Mouse (Mus musculus) MEL (cell line): ENCODE results near the gene Ablim1.

ENCODE experiments used
- BHLHE40 ChIP-seq: IDR thresholded peaks from 2 replicates; pipeline ENCODE4 v1.6.1; 2012; ENCODE audit warnings: low read depth, mild to moderate bottlenecking, inconsistent platforms, low read length, improper control_type of control experiment, borderline replicate concordance
- CTCF ChIP-seq, 3 experiments: IDR thresholded peaks in 2 of 3; conservative IDR thresholded peaks in 1 of 3; 2 replicates each; pipeline ENCODE4 v1.5.1; 2011 to 2012; ENCODE audit warnings: low read length in 3 of 3, low read depth in 2 of 3, mild to moderate bottlenecking in 2 of 3, improper control_type of control experiment in 1 of 3, inconsistent platforms in 1 of 3, mixed read lengths in 1 of 3, moderate library complexity in 1 of 3; ENCODE audit not compliant: control insufficient read depth in 1 of 3, insufficient read depth in 1 of 3, poor library complexity in 1 of 3, severe bottlenecking in 1 of 3
- GABPA ChIP-seq: IDR thresholded peaks from 2 replicates; pipeline ENCODE4 v1.6.1; 2012; ENCODE audit warnings: low read depth, mild to moderate bottlenecking, inconsistent platforms, low read length, improper control_type of control experiment, moderate library complexity
- GATA1 ChIP-seq: IDR thresholded peaks from 2 replicates; pipeline ENCODE4 v1.6.1; 2011; ENCODE audit warnings: low read depth, low read length, improper control_type of control experiment
- HCFC1 ChIP-seq: IDR thresholded peaks from 2 replicates; pipeline ENCODE4 v1.6.1; 2012; ENCODE audit warnings: low read depth, mild to moderate bottlenecking, inconsistent platforms, low read length, improper control_type of control experiment, moderate library complexity
- MAZ ChIP-seq: IDR thresholded peaks from 2 replicates; pipeline ENCODE4 v1.6.1; 2012; ENCODE audit warnings: low read depth, mild to moderate bottlenecking, inconsistent platforms, low read length, improper control_type of control experiment
- POLR2AphosphoS2 ChIP-seq: IDR thresholded peaks from 2 replicates; pipeline ENCODE4 v1.6.1; 2011; ENCODE audit warnings: low read length, improper control_type of control experiment
- USF1 ChIP-seq: IDR thresholded peaks from 2 replicates; pipeline ENCODE4 v1.6.1; 2014; ENCODE audit warnings: low read depth, mild to moderate bottlenecking, inconsistent platforms, low read length, improper control_type of control experiment, moderate library complexity

GRCm38 (mm10) chr19:57219758-57220157, 95.0 kb downstream of the Ablim1 start:
- no peak for TF ChIP-seq CTCF (IDR thresholded peaks at IDR 0.05 in 2 of 3, conservative IDR thresholded peaks at IDR 0.05 in 1 of 3; ENCODE audit: control insufficient read depth in 1 of 3, insufficient read depth in 1 of 3, low read depth in 2 of 3, low read length in 3 of 3, poor library complexity in 1 of 3, severe bottlenecking in 1 of 3)
- TF ChIP-seq BHLHE40: no peak
- TF ChIP-seq USF1: no peak
- TF ChIP-seq HCFC1: no peak
- TF ChIP-seq GABPA: no peak
- TF ChIP-seq MAZ: no peak
- no peak for TF ChIP-seq POLR2AphosphoS2
- TF ChIP-seq GATA1: no peak
